Mouse (Mus musculus): ENCODE measurements around the gene Nfu1.

Gene Nfu1

DNA sequence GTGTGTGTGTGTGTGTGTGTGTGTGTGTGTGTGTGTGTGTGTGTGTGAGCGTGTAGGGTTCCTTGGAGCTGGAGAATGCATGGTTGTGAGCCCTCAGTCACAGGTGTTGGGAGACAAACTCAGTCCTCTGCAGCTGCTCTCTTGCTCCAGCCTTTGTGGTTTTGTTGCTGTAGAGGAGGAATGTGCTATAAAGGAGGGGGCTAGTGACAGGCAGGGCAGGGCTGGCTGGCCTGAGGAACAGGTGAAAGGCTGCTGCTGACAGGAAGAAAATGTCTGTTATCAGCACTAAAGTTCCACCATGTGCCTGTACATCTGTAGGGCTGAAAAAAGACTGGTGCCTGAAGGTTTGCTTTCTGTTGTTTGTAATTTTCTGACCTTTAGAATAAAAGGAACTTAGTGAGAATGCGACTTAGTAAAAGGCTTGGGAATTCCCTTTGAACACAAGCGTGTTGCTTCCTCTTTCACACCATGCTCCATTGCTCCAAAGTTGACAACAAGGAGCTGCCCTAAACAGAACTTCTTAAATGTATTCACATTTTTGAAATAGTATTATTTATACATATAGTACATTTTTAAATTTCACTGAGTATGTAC lies 66.2 kb downstream of the Nfu1 start:
- peak in 1 of 2 experiments; percentile 29 for DNase-seq
